Mouse (Mus musculus) lung, embryonic 14.5 days (tissue): ENCODE data around the gene P4hb. TPM values are rescaled to one million over a fixed set of nuclear protein-coding genes. Genes with fewer than 3 reads are reported as not detected.

Source experiments
- ATAC-seq: fragments of 200-750 bp; cut with Nextera tagmentation; 2 replicates; pipeline ENCODE4 v1.8.0; 2017; ENCODE audit warnings: mild to moderate bottlenecking, moderate TSS enrichment, moderate library complexity; ENCODE audit not compliant: insufficient read depth
- DNase-seq: peaks from one replicate; pipeline ENCODE4 v3.0.0-alpha.2; 2015
- H3K27ac ChIP-seq: fragments of 300-500 bp; sonication (generic); 2 replicates; pipeline ENCODE4 v1.5.1; 2014; ENCODE audit warnings: low read depth, mild to moderate bottlenecking, moderate library complexity
- H3K27me3 ChIP-seq: fragments of 300-500 bp; sonication (generic); 2 replicates; pipeline ENCODE4 v1.6.1; 2014; ENCODE audit warnings: low read length, control low read depth; ENCODE audit not compliant: insufficient read depth
- H3K36me3 ChIP-seq: fragments of 300-500 bp; sonication (generic); 2 replicates; pipeline ENCODE4 v1.6.1; 2014; ENCODE audit warnings: control low read depth; ENCODE audit not compliant: insufficient read depth
- H3K4me1 ChIP-seq: fragments of 300-500 bp; sonication (generic); 2 replicates; pipeline ENCODE4 v1.6.1; 2014; ENCODE audit warnings: antibody characterized with exemption, control low read depth; ENCODE audit not compliant: insufficient read depth
- H3K4me2 ChIP-seq: fragments of 300-500 bp; sonication (generic); 2 replicates; pipeline ENCODE4 v1.6.1; 2014; ENCODE audit warnings: mild to moderate bottlenecking
- H3K4me3 ChIP-seq: fragments of 300-500 bp; sonication (generic); 2 replicates; pipeline ENCODE4 v1.5.1; 2014; ENCODE audit warnings: low read depth, low read length
- H3K9ac ChIP-seq: fragments of 300-500 bp; sonication (generic); 2 replicates; pipeline ENCODE4 v1.6.1; 2014
- H3K9me3 ChIP-seq: fragments of 300-500 bp; sonication (generic); 2 replicates; pipeline ENCODE4 v1.6.1; 2016; ENCODE audit warnings: low read depth, low read length, control low read depth
- CTCF ChIP-seq: IDR thresholded peaks from 2 replicates; pipeline ENCODE4 v1.5.1; 2016; ENCODE audit warnings: antibody characterized with exemption, low read depth
- WGBS: fragments of 180-500 bp; shearing (Covaris S2); extraction: QIAGEN DNeasy Blood & Tissue Kit; methylation state at CpG from one replicate; pipeline ENCODE4 v1.1.7; 2014; 5-methylcytosine and 5-hydroxymethylcytosine counted together
- polyA plus RNA-seq: library from polyadenylated mRNA; unstranded; fragments of >200 nt; fragmentation: Nextera tagmentation; extraction: Ambion mirVana; gene quantifications from 2 replicates; pipeline ENCODE4 v1.2.1, GENCODE M21; 2014

The P4hb gene
- polyA plus RNA-seq, 1 experiment from 2014 or later: 872 TPM

- ATAC-seq: peak; percentile 19; the same call in 1 of the 2 replicates
- H3K27ac ChIP-seq: no peak within 1 kb of the TSS
Observed at GRCm38 (mm10) chr11:120608241-120609034, 35.4 kb upstream of the P4hb start, which contains the start of gene Npb. Gene Npb (plus strand): TSS chr11:120608477.

DNA sequence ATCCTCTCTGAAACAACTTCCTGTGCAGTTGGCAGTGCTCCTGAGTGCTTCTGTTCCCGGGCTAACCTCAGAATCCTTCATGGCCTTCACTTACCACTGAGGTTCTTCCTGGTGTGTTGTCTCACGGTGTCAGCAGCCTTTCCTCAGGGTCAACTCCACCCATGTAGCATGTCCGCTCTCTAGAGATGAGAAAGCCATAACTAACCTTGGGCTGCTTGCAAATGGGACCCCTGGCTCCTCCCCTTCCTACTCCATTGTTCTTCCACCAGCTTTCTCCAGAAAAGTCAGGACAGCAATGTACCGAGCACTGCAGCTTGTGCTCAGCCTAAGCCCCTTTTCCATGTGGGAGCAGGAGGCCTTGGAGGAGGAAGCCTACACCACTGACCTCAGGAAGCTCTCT lies 33.7 kb upstream of the P4hb start:
- no peak for TF ChIP-seq CTCF
- H3K36me3 ChIP-seq: peaks cover 68% of the 10 kb centered on the region
- H3K9ac ChIP-seq: no peak overlapping the region
- 63% methylated on average over 4 of the region's 4 CpGs for WGBS
- DNase-seq (no peak), ATAC-seq (no peak)
- no peaks in the 10 kb centered on the region for H3K9me3 ChIP-seq
- H3K27ac ChIP-seq: no peak overlapping the region
- H3K27me3 ChIP-seq: no peaks in the 10 kb centered on the region
- H3K4me3 ChIP-seq: no peak overlapping the region
- no peak overlapping the region for H3K4me2 ChIP-seq
- H3K4me1 ChIP-seq: peaks cover 11% of the 10 kb centered on the region; the same call in 1 of the 2 replicates

More at GRCm38 (mm10) chr11:120608241-120609034, 35.4 kb upstream of the P4hb start, which contains the start of gene Npb:
- peak within 1 kb of the TSS; percentile 32 for H3K4me3 ChIP-seq
- H3K4me2 ChIP-seq: peak within 1 kb of the TSS; percentile 73
- peak within 1 kb of the TSS; percentile 54 for H3K9ac ChIP-seq
- TF ChIP-seq CTCF: no peak
- no peaks in the 10 kb centered on the region for H3K9me3 ChIP-seq
- peaks cover 68% of the 10 kb centered on the region for H3K36me3 ChIP-seq
- WGBS: 4% methylated on average over 45 of the region's 45 CpGs
- H3K27me3 ChIP-seq: no peaks in the 10 kb centered on the region
- H3K4me1 ChIP-seq: peaks cover 11% of the 10 kb centered on the region; the same call in 1 of the 2 replicates
- peak; percentile 18 for DNase-seq

DNA sequence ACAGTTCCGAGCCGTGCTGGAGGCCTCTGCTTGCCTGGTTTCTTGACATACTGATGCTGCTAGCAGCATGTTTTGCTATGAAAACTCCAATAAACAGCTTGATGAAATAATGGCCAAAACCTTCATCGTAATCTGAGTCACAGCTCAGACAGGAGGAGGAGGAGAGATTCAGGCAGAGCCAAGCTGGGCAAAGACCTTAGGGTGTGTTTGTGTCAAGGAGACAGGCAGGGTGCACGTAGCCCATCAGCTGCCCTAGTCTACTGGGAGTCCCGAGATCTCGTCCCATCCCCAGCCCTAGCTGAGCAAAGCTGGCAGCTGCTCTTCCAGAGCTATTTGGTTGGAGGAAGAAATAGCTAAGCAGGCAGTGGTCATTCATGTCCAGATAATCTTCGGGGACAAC lies 32.6 kb upstream of the P4hb start:
- H3K4me1 ChIP-seq: peaks cover 11% of the 10 kb centered on the region; the same call in 1 of the 2 replicates
- H3K9ac ChIP-seq: no peak overlapping the region
- TF ChIP-seq CTCF: no peak
- H3K4me3 ChIP-seq: no peak overlapping the region
- H3K9me3 ChIP-seq: no peaks in the 10 kb centered on the region
- ATAC-seq: no peak
- peaks cover 66% of the 10 kb centered on the region for H3K36me3 ChIP-seq
- no peak overlapping the region for H3K27ac ChIP-seq
- no peak for DNase-seq
- no peak overlapping the region for H3K4me2 ChIP-seq
- no peaks in the 10 kb centered on the region for H3K27me3 ChIP-seq
- WGBS: 87% methylated on average over 7 of the region's 7 CpGs

DNA sequence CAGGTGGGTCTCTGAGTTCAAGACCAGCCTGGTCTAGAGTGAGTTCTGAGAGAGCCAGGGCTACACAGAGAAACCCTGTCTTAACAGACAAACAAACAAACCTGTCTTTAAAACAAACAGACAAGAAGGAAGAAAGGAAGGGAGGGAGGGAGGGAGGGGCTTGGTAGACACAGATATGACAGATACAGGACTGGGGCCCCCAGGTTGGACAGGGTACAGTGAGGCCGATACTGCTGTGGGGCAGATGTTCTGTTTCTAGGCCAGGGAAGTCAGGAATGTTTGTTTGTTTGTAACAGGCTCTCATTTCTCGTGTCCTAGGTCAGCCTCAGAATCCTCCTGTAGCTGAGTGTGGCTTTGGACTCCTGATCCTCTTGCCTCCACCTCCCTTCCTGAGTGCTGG lies 30.5 kb upstream of the P4hb start:
- H3K4me3 ChIP-seq: no peak overlapping the region
- no peaks in the 10 kb centered on the region for H3K27me3 ChIP-seq
- 50% methylated on average over 2 of the region's 2 CpGs for WGBS
- no peak for DNase-seq
- TF ChIP-seq CTCF: no peak
- H3K27ac ChIP-seq: no peak overlapping the region
- peaks cover 11% of the 10 kb centered on the region; the same call in 1 of the 2 replicates for H3K4me1 ChIP-seq
- no peaks in the 10 kb centered on the region for H3K9me3 ChIP-seq
- H3K36me3 ChIP-seq: peaks cover 60% of the 10 kb centered on the region
- no peak for ATAC-seq
- H3K4me2 ChIP-seq: no peak overlapping the region
- no peak overlapping the region for H3K9ac ChIP-seq

DNA sequence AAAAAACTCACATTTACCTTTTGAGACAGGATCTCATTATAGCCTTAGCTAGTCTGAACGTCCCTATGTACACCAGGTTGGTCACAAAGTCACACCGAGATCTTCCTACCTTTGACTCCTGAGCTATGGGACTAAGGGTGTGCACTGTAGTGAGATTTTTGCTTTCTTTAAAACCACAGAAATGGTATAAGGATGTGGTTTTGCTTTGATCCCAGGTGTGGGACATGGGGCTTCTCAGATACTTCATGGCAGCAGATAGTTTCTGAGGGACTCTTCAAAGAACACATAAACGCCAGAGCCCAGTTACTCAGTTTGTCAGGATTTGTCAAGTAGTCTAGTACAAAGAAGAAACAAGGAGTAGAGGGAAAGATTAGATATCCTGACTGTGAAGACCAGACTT lies 27.7 kb upstream of the P4hb start:
- Histone ChIP-seq H3K4me3 (no peak overlapping the region), H3K36me3 (peaks cover 69% of the 10 kb centered on the region), H3K27me3 (no peaks in the 10 kb centered on the region), H3K9me3 (no peaks in the 10 kb centered on the region), H3K9ac (no peak overlapping the region), H3K4me2 (no peak overlapping the region), H3K4me1 (peaks cover 11% of the 10 kb centered on the region), H3K27ac (no peak overlapping the region)
- DNase-seq (no peak), ATAC-seq (no peak)
- no peak for TF ChIP-seq CTCF
- WGBS: 95% methylated on average over 3 of the region's 3 CpGs

DNA sequence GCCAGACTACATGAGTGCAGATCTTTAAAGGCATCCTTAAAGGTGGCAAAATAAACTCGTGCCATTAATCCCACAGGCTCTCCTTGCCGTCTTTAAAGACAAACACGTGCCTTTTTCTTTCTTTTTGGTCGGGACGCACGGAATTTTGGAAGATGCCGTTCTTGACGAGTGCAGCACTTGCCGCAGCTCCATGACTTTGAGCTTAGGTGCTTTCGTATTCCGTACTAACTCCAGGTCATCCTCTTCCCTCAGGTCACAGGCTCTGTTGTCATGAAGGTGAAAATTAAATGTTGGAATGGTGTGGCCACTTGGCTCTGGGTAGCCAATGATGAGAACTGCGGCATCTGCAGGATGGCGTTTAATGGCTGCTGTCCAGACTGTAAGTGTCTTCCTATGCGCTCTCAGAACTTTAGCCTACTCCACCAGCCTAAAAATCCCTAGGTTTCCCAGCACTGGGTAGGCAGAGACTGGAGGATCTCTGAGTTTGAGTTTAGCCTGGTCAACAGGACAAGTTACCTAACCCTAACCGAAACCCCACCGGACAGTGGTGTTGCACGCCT lies 26.0 kb upstream of the P4hb start:
- ATAC-seq (no peak), DNase-seq (peak; percentile 15)
- no peak for TF ChIP-seq CTCF
- Histone ChIP-seq H3K27me3 (no peaks in the 10 kb centered on the region), H3K4me1 (peaks cover 11% of the 10 kb centered on the region), H3K4me2 (peak overlapping the region; percentile 93), H3K36me3 (peaks cover 68% of the 10 kb centered on the region), H3K27ac (peak overlapping the region; percentile 92), H3K9ac (peak overlapping the region; percentile 100), H3K9me3 (no peaks in the 10 kb centered on the region), H3K4me3 (peak overlapping the region; percentile 99)
- 40% methylated on average over 17 of the region's 17 CpGs for WGBS
